Comparison of ENCODE assay signal across 11 mouse cellular contexts in genomic region chr15:41325633-41326252, GRCm38 (mm10).
A peak's percentile ranks its signal among the peaks of the same experiment; 100 is the strongest.
DNase-seq lines count a peak whose midpoint lies in the region; ATAC-seq and TF ChIP-seq lines count a peak whose summit lies in the region.
"Had no signal": no experiment of that assay in that cellular context is flagged by ENCODE, and none has a peak within 500 bp of the region (broad histone marks: within the 10 kb centered on the region; RNA-seq: fewer than 3 reads in every experiment).

No protein-coding gene starts in this region.

- TF ChIP-seq POLR2A in MEL (IDR thresholded peaks at IDR 0.05; ENCODE audit: control insufficient read depth in 1 of 2, insufficient read depth in 1 of 2, low read depth in 1 of 2, low read length in 2 of 2, poor library complexity in 1 of 2) = no peak
- no peak for TF ChIP-seq POLR2A in cerebellum, adult 2 months (IDR thresholded peaks at IDR 0.05; ENCODE audit: borderline replicate concordance, insufficient read depth, low read length)

- H3K79me2 ChIP-seq in MEL (ENCODE audit: control insufficient read depth, insufficient read depth, low read length, poor library complexity) = no peaks in the 10 kb centered on the region

- no peaks in the 10 kb centered on the region for H3K27me3 ChIP-seq in kidney, embryonic 16.5 days (ENCODE audit: insufficient read depth, low read length)
- no peaks in the 10 kb centered on the region for H3K27me3 ChIP-seq in MEL (ENCODE audit: control insufficient read depth in 1 of 2, insufficient read depth in 2 of 2, low read length in 2 of 2)
- no peaks in the 10 kb centered on the region for H3K27me3 ChIP-seq in cerebellum, adult 2 months (ENCODE audit: control insufficient read depth, insufficient read depth, low read length)
- H3K27me3 ChIP-seq: embryonic facial prominence, embryonic 12.5 days; liver, embryonic 13.5 days; stomach, embryonic 15.5 days had no signal

- 20% methylated on average over 7 of the region's 7 CpGs for WGBS in kidney, embryonic 16.5 days
- WGBS in cerebellum, adult 2 months = 14% methylated on average over 7 of the region's 7 CpGs

- TF ChIP-seq CTCF in MEL (IDR thresholded peaks at IDR 0.05 in 2 of 3, conservative IDR thresholded peaks at IDR 0.05 in 1 of 3; ENCODE audit: control insufficient read depth in 1 of 3, insufficient read depth in 1 of 3, low read depth in 2 of 3, low read length in 3 of 3, poor library complexity in 1 of 3, severe bottlenecking in 1 of 3) = peak; percentile 24 to 86 (median 52); a peak in 4 of 6 replicates
- TF ChIP-seq CTCF in cerebellum, adult 2 months (IDR thresholded peaks at IDR 0.05; ENCODE audit: borderline replicate concordance, insufficient read depth, low read depth, low read length) = peak; percentile 47; the same call in 1 of the 2 replicates

- no peak overlapping the region for H3K9ac ChIP-seq in kidney, embryonic 16.5 days (replicated peaks; ENCODE audit: low read length)
- H3K9ac ChIP-seq in MEL (ENCODE audit: control insufficient read depth, low read depth, low read length, poor library complexity, severe bottlenecking) = 0 out of 2 replicates have a peak overlapping the region, but pooled peaks have one; percentile 5
- H3K9ac ChIP-seq: embryonic facial prominence, embryonic 12.5 days; liver, embryonic 13.5 days; stomach, embryonic 15.5 days had no signal

- H3K9me3 ChIP-seq in kidney, embryonic 16.5 days (ENCODE audit: low read length) = no peaks in the 10 kb centered on the region
- H3K9me3 ChIP-seq in MEL (replicated peaks; ENCODE audit: insufficient read depth, low read length) = no peaks in the 10 kb centered on the region
- H3K9me3 ChIP-seq: embryonic facial prominence, embryonic 12.5 days; liver, embryonic 13.5 days; stomach, embryonic 15.5 days had no signal

- no peak overlapping the region for H3K4me2 ChIP-seq in kidney, embryonic 16.5 days (replicated peaks; ENCODE audit: low read depth, low read length)
- H3K4me2 ChIP-seq: embryonic facial prominence, embryonic 12.5 days; liver, embryonic 13.5 days; stomach, embryonic 15.5 days had no signal

- TF ChIP-seq EP300 in MEL (IDR thresholded peaks at IDR 0.05; ENCODE audit: low read depth in 1 of 2, low read length in 2 of 2) = no peak

- H3K27ac ChIP-seq in kidney, embryonic 16.5 days (ENCODE audit: low read length) = no peak overlapping the region
- H3K27ac ChIP-seq in MEL (ENCODE audit: control insufficient read depth, low read depth, low read length) = no peak overlapping the region
- H3K27ac ChIP-seq in cerebellum, adult 2 months (ENCODE audit: insufficient read depth, low read length) = no peak overlapping the region
- H3K27ac ChIP-seq: embryonic facial prominence, embryonic 12.5 days; liver, embryonic 13.5 days; stomach, embryonic 15.5 days had no signal

- no peak; the same call in 1 of the 2 replicates for ATAC-seq in kidney, embryonic 16.5 days (ENCODE audit: low FRiP score, low TSS enrichment)
- ATAC-seq in megakaryocyte, adult 5-6 weeks (ENCODE audit: poor library complexity, severe bottlenecking) = peak; percentile 72

- no peak overlapping the region for H3K4me3 ChIP-seq in kidney, embryonic 16.5 days (ENCODE audit: low read length)
- peak overlapping the region; percentile 32 to 45 for H3K4me3 ChIP-seq in MEL (ENCODE audit: control insufficient read depth in 1 of 2, insufficient read depth in 1 of 2, low read depth in 2 of 2, low read length in 2 of 2)
- H3K4me3 ChIP-seq in cerebellum, adult 2 months (replicated peaks; ENCODE audit: insufficient read depth, low read depth, low read length) = no peak overlapping the region
- H3K4me3 ChIP-seq: embryonic facial prominence, embryonic 12.5 days; liver, embryonic 13.5 days; stomach, embryonic 15.5 days had no signal

- no peaks in the 10 kb centered on the region for H3K36me3 ChIP-seq in kidney, embryonic 16.5 days (ENCODE audit: insufficient read depth, low read length)
- H3K36me3 ChIP-seq in MEL (ENCODE audit: control insufficient read depth in 1 of 2, insufficient read depth in 2 of 2, low read length in 2 of 2) = no peaks in the 10 kb centered on the region
- H3K36me3 ChIP-seq: embryonic facial prominence, embryonic 12.5 days; liver, embryonic 13.5 days; stomach, embryonic 15.5 days had no signal

- peak; percentile 14 for DNase-seq in kidney, adult 11 months
- peak; percentile 88 for DNase-seq in MEL (ENCODE audit: low read depth, low spot score)
- DNase-seq in cerebellum, adult 2 months = peak; percentile 51 to 60
- peak; percentile 35 for DNase-seq in forelimb bud, embryonic 11.5 days (ENCODE audit: low read depth, low spot score)
- peak; percentile 22 to 81 for DNase-seq in layer of hippocampus, adult 18-20 months (ENCODE audit: low spot score in 2 of 2)
- peak; percentile 24 to 32 for DNase-seq in urinary bladder, postnatal 36 days (ENCODE audit: low spot score in 2 of 2)
- DNase-seq: liver, embryonic 13.5 days had no signal

- no peaks in the 10 kb centered on the region for H3K4me1 ChIP-seq in kidney, embryonic 16.5 days (ENCODE audit: insufficient read depth, low read length)
- H3K4me1 ChIP-seq in MEL (ENCODE audit: control insufficient read depth in 1 of 2, insufficient read depth in 2 of 2, low read length in 2 of 2) = peaks cover 0 to 2% of the 10 kb centered on the region in 2 experiments; a peak in 1 of 4 replicates
- H3K4me1 ChIP-seq in cerebellum, adult 2 months (ENCODE audit: control insufficient read depth, insufficient read depth, low read length) = peaks cover 7% of the 10 kb centered on the region; the same call in 1 of the 2 replicates
- H3K4me1 ChIP-seq: embryonic facial prominence, embryonic 12.5 days; stomach, embryonic 15.5 days had no signal

- peak; percentile 80 for TF ChIP-seq RAD21 in MEL (IDR thresholded peaks at IDR 0.05; ENCODE audit: low read depth, low read length)

TF ChIP-seq in MEL, 35 proteins besides CTCF, POLR2A, EP300 and RAD21:
- TF ChIP-seq RCOR1 (IDR thresholded peaks at IDR 0.05; ENCODE audit: low read depth, low read length) (no peak), POLR2AphosphoS2 (IDR thresholded peaks at IDR 0.05; ENCODE audit: low read length) (no peak), ZNF384 (IDR thresholded peaks at IDR 0.05; ENCODE audit: low read depth, low read length) (no peak), SMC3 (IDR thresholded peaks at IDR 0.05; ENCODE audit: low read depth, low read length) (peak; percentile 93), USF1 (IDR thresholded peaks at IDR 0.05; ENCODE audit: low read depth, low read length) (no peak), MAFK (IDR thresholded peaks at IDR 0.05; ENCODE audit: borderline replicate concordance, low read depth, low read length) (no peak), MYC (IDR thresholded peaks at IDR 0.05; ENCODE audit: low read depth, low read length) (no peak), TBP (IDR thresholded peaks at IDR 0.05; ENCODE audit: low read depth, low read length) (peak; percentile 80), GATA1 (IDR thresholded peaks at IDR 0.05; ENCODE audit: low read depth, low read length) (peak; percentile 44), ELF1 (IDR thresholded peaks at IDR 0.05; ENCODE audit: low read depth, low read length) (no peak), BHLHE40 (IDR thresholded peaks at IDR 0.05; ENCODE audit: borderline replicate concordance, low read depth, low read length) (no peak), MXI1 (IDR thresholded peaks at IDR 0.05; ENCODE audit: low read depth, low read length) (no peak), ZC3H11A (IDR thresholded peaks at IDR 0.05; ENCODE audit: low read depth, low read length) (peak; percentile 73)
TF ChIP-seq in MEL: peak in this region for 4.

Comparison
In these comparisons a context has a peak if more than half of its experiments do, and no peak if none do; other contexts are left out.
1. DNase-seq: peak in every context shown above with its lines; median percentile 88 in MEL; 56 in cerebellum, adult 2 months; 52 in layer of hippocampus, adult 18-20 months; 35 in forelimb bud, embryonic 11.5 days; 28 in urinary bladder, postnatal 36 days; 14 in kidney, adult 11 months.
2. H3K4me3 ChIP-seq: peak in MEL (2 of 2); none in kidney, embryonic 16.5 days (single experiment) and cerebellum, adult 2 months (single experiment).